Mouse (Mus musculus): Measurements from ENCODE around the gene Gm10226. TPM values are rescaled to one million over a fixed set of nuclear protein-coding genes. Genes with fewer than 3 reads are reported as not detected.

Gm10226 gene
- polyA plus RNA-seq, 1 experiment: not detected

Other genes starting within 250 kb of the Gm10226 start
- 0.83 and 1.3 TPM in 2 replicates for gene Zfp51, start 241.5 kb upstream of the Gm10226 start, polyA plus RNA-seq (2012; rRNA removed)
- gene Zfp53, start 202.9 kb upstream of the Gm10226 start, polyA plus RNA-seq (2012; rRNA removed): 1.9 and 3.8 TPM in 2 replicates
- gene Zfp52, start 156.3 kb upstream of the Gm10226 start, polyA plus RNA-seq (2012; rRNA removed): 0.32 and 0.36 TPM in 2 replicates
- gene Zfp948, start 124.9 kb upstream of the Gm10226 start, polyA plus RNA-seq (2012; rRNA removed): 1.4 and 2.4 TPM in 2 replicates
- 0.48 and 0.80 TPM in 2 replicates for gene Zfp983, start 41.2 kb upstream of the Gm10226 start, polyA plus RNA-seq (2012; rRNA removed)
- 0.87 and 0.97 TPM in 2 replicates for gene Zfp760, start 15.9 kb downstream of the Gm10226 start, polyA plus RNA-seq (2012; rRNA removed)
- gene Zfp229, start 38.9 kb downstream of the Gm10226 start, polyA plus RNA-seq (2012; rRNA removed): 0.21 and 0.69 TPM in 2 replicates
- gene Zfp820, start 153.9 kb downstream of the Gm10226 start, polyA plus RNA-seq (2012; rRNA removed): 0.10 and 0.30 TPM in 2 replicates
- gene Zfp995, start 218.1 kb downstream of the Gm10226 start, polyA plus RNA-seq (2012; rRNA removed): 1.0 and 1.3 TPM in 2 replicates